Mouse (Mus musculus): ENCODE results near the gene Nbea. TPM values are rescaled to one million over a fixed set of nuclear protein-coding genes. Genes with fewer than 3 reads are reported as not detected.

Gene Nbea
- polyA plus RNA-seq, 1 experiment = 1.8 TPM

GRCm38 (mm10) chr3:55872944-55873924 lies 310.3 kb downstream of the Nbea start:
- Histone ChIP-seq H3K4me3 (ENCODE audit: control insufficient read depth, insufficient read depth, low read length) (no peak overlapping the region), H3K36me3 (ENCODE audit: control insufficient read depth, insufficient read depth, low read length) (no peaks in the 10 kb centered on the region), H3K4me1 (replicated peaks; ENCODE audit: control insufficient read depth, insufficient read depth, low read length) (no peaks in the 10 kb centered on the region), H3K27me3 (ENCODE audit: control insufficient read depth, insufficient read depth, low read length) (no peaks in the 10 kb centered on the region), H3K27ac (ENCODE audit: control insufficient read depth, insufficient read depth, low read length) (no peak overlapping the region)
- no peak for DNase-seq
- WGBS = 88% methylated on average over 5 of the region's 5 CpGs
- TF ChIP-seq POLR2A (IDR thresholded peaks at IDR 0.05; ENCODE audit: control insufficient read depth, extremely low read depth, insufficient read depth, low read length, poor library complexity) (no peak), CTCF (IDR thresholded peaks at IDR 0.05; ENCODE audit: borderline replicate concordance, control insufficient read depth, extremely low read depth, insufficient read depth, low read length, poor library complexity) (no peak)

- H3K27me3 ChIP-seq (ENCODE audit: control insufficient read depth, insufficient read depth, low read length) = no peaks in the 10 kb centered on the region
- WGBS = 97% methylated on average over 7 of the region's 7 CpGs
- H3K4me1 ChIP-seq (replicated peaks; ENCODE audit: control insufficient read depth, insufficient read depth, low read length) = no peaks in the 10 kb centered on the region
- no peak for DNase-seq
- no peak for TF ChIP-seq POLR2A (IDR thresholded peaks at IDR 0.05; ENCODE audit: control insufficient read depth, extremely low read depth, insufficient read depth, low read length, poor library complexity)
- TF ChIP-seq CTCF (IDR thresholded peaks at IDR 0.05; ENCODE audit: borderline replicate concordance, control insufficient read depth, extremely low read depth, insufficient read depth, low read length, poor library complexity) = no peak
- H3K27ac ChIP-seq (ENCODE audit: control insufficient read depth, insufficient read depth, low read length) = no peak overlapping the region
- no peaks in the 10 kb centered on the region for H3K36me3 ChIP-seq (ENCODE audit: control insufficient read depth, insufficient read depth, low read length)
- no peak overlapping the region for H3K4me3 ChIP-seq (ENCODE audit: control insufficient read depth, insufficient read depth, low read length)
These were observed 331.0 kb downstream of the Nbea start for GRCm38 (mm10) chr3:55852488-55852887.

DNA sequence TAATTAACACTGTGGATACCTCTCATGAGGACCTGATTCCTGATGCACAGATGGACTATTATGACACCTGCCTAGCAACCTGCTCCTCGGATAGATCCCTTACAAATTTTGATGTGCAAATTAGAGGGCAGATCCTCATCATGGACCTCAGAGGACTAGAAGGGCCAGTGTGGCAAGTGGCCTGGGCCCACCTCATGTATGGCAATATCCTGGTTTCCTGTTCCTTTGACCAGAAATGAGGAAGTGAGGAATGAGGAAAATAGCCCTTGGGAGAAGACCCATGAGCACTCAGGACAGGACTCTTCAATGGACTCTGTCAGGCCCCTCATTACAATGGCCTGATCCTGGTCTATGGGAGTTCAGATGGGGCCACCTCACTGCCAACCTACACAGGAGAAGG lies 336.4 kb downstream of the Nbea start:
- WGBS = 93% methylated on average over 1 of the region's 1 CpGs
- H3K36me3 ChIP-seq (ENCODE audit: control insufficient read depth, insufficient read depth, low read length) = no peaks in the 10 kb centered on the region

GRCm38 (mm10) chr3:55837188-55837587 lies 346.3 kb downstream of the Nbea start:
- Histone ChIP-seq H3K36me3 (ENCODE audit: control insufficient read depth, insufficient read depth, low read length) (no peaks in the 10 kb centered on the region), H3K4me3 (ENCODE audit: control insufficient read depth, insufficient read depth, low read length) (no peak overlapping the region), H3K27ac (ENCODE audit: control insufficient read depth, insufficient read depth, low read length) (no peak overlapping the region), H3K4me1 (replicated peaks; ENCODE audit: control insufficient read depth, insufficient read depth, low read length) (no peaks in the 10 kb centered on the region), H3K27me3 (ENCODE audit: control insufficient read depth, insufficient read depth, low read length) (no peaks in the 10 kb centered on the region)
- TF ChIP-seq POLR2A (IDR thresholded peaks at IDR 0.05; ENCODE audit: control insufficient read depth, extremely low read depth, insufficient read depth, low read length, poor library complexity) = no peak
- no peak for TF ChIP-seq CTCF (IDR thresholded peaks at IDR 0.05; ENCODE audit: borderline replicate concordance, control insufficient read depth, extremely low read depth, insufficient read depth, low read length, poor library complexity)
- 93% methylated on average over 3 of the region's 3 CpGs for WGBS
- DNase-seq = no peak

More for the DNA sequence above, 336.4 kb downstream of the Nbea start:
- no peak for DNase-seq
- H3K4me1 ChIP-seq (replicated peaks; ENCODE audit: control insufficient read depth, insufficient read depth, low read length) = no peaks in the 10 kb centered on the region
- no peaks in the 10 kb centered on the region for H3K27me3 ChIP-seq (ENCODE audit: control insufficient read depth, insufficient read depth, low read length)
- no peak overlapping the region for H3K27ac ChIP-seq (ENCODE audit: control insufficient read depth, insufficient read depth, low read length)
- H3K4me3 ChIP-seq (ENCODE audit: control insufficient read depth, insufficient read depth, low read length) = no peak overlapping the region
- TF ChIP-seq CTCF (IDR thresholded peaks at IDR 0.05; ENCODE audit: borderline replicate concordance, control insufficient read depth, extremely low read depth, insufficient read depth, low read length, poor library complexity) (no peak), POLR2A (IDR thresholded peaks at IDR 0.05; ENCODE audit: control insufficient read depth, extremely low read depth, insufficient read depth, low read length, poor library complexity) (no peak)

DNA sequence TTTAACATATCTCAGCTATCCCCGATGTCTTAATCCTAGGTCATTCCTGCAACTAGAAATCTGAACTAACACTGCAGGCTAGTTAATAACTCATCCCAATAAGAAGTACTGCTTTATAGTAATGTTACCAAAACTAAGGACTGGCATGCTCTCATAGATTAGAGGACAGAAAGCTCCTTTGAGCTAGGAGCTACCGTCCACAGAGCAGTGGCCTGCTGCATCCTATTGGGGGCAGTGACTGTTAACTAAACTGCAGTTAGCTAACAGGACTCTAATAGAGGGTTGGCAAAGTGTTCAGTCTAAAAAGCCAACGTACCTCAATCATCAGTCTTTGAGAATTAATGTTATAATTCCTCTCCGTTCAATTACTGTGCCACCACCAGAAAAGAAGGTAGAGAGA lies 348.3 kb downstream of the Nbea start:
- DNase-seq = no peak
- H3K27ac ChIP-seq (ENCODE audit: control insufficient read depth, insufficient read depth, low read length) = no peak overlapping the region
- no peak overlapping the region for H3K4me3 ChIP-seq (ENCODE audit: control insufficient read depth, insufficient read depth, low read length)
- no peaks in the 10 kb centered on the region for H3K27me3 ChIP-seq (ENCODE audit: control insufficient read depth, insufficient read depth, low read length)
- no peaks in the 10 kb centered on the region for H3K36me3 ChIP-seq (ENCODE audit: control insufficient read depth, insufficient read depth, low read length)
- 94% methylated on average over 4 of the region's 4 CpGs for WGBS
- TF ChIP-seq CTCF (IDR thresholded peaks at IDR 0.05; ENCODE audit: borderline replicate concordance, control insufficient read depth, extremely low read depth, insufficient read depth, low read length, poor library complexity) (no peak), POLR2A (IDR thresholded peaks at IDR 0.05; ENCODE audit: control insufficient read depth, extremely low read depth, insufficient read depth, low read length, poor library complexity) (no peak)
- H3K4me1 ChIP-seq (replicated peaks; ENCODE audit: control insufficient read depth, insufficient read depth, low read length) = no peaks in the 10 kb centered on the region

- no peak for DNase-seq
These were observed 353.3 kb downstream of the Nbea start for GRCm38 (mm10) chr3:55830226-55830625.

More at GRCm38 (mm10) chr3:55830226-55830625, 353.3 kb downstream of the Nbea start:
- Histone ChIP-seq H3K4me1 (replicated peaks; ENCODE audit: control insufficient read depth, insufficient read depth, low read length) (no peaks in the 10 kb centered on the region), H3K36me3 (ENCODE audit: control insufficient read depth, insufficient read depth, low read length) (no peaks in the 10 kb centered on the region), H3K27me3 (ENCODE audit: control insufficient read depth, insufficient read depth, low read length) (no peaks in the 10 kb centered on the region), H3K4me3 (ENCODE audit: control insufficient read depth, insufficient read depth, low read length) (no peak overlapping the region), H3K27ac (ENCODE audit: control insufficient read depth, insufficient read depth, low read length) (no peak overlapping the region)
- WGBS = 97% methylated on average over 5 of the region's 5 CpGs
- TF ChIP-seq POLR2A (IDR thresholded peaks at IDR 0.05; ENCODE audit: control insufficient read depth, extremely low read depth, insufficient read depth, low read length, poor library complexity) (no peak), CTCF (IDR thresholded peaks at IDR 0.05; ENCODE audit: borderline replicate concordance, control insufficient read depth, extremely low read depth, insufficient read depth, low read length, poor library complexity) (no peak)
